ENCODE assay signal across 12 mouse cellular contexts in genomic region chr11:36443821-36444220, GRCm38 (mm10).
"Had no signal": no experiment of that assay in that cellular context is flagged by ENCODE, and none has a peak within 500 bp of the region (broad histone marks: within the 10 kb centered on the region; RNA-seq: fewer than 3 reads in every experiment).

No protein-coding gene starts in this region.

- DNase-seq: retina, postnatal 1 day; right cerebral cortex, adult 18-20 months; right cerebral cortex, postnatal 14 days; right cerebral cortex, postnatal 25 days; right cerebral cortex, postnatal 4 days; spleen, adult 18-20 months; thymus, adult 18-20 months; thymus, adult 2 months; thymus, postnatal 14 days; thymus, postnatal 25 days; thymus, postnatal 36 days; thymus, postnatal 4 days had no signal
